Mouse (Mus musculus): Measurements from ENCODE around the gene Mob3c. TPM values are rescaled to one million over a fixed set of nuclear protein-coding genes. Genes with fewer than 3 reads are reported as not detected.

Mob3c gene
- polyA plus RNA-seq, 2 experiments = 5.0 to 5.6 TPM

DNA sequence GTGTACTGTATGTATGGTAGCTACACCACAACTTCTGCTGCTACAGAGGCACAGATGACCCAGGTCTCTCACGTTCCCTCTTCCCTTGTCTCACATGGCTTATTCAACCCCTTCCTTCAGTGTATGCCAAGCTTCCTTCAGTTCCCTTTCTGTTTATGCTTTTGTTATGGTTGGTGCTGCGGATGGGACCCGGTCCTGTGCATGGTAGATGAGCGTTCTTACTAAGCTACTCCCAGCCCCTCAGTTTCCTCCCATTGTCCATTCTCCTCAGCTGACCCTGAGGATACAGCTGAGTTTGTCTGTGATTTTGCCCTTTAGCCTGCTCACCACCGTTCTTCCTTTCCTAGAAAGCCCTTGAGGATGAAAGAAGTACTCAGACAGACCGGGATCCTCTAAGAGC lies 23.7 kb downstream of the Mob3c start:
- H3K36me3 ChIP-seq (replicated peaks; ENCODE audit: control insufficient read depth, insufficient read depth, low read depth) = peaks cover 42% of the 10 kb centered on the region
- DNase-seq (ENCODE audit: low read depth in 3 of 3, low spot score in 3 of 3) = no peak
- H3K4me3 ChIP-seq (ENCODE audit: insufficient read depth in 1 of 2, low read depth in 2 of 2, low read length in 2 of 2) = no peak overlapping the region
- no peak overlapping the region for H3K9ac ChIP-seq (replicated peaks)
- no peaks in the 10 kb centered on the region for H3K9me3 ChIP-seq (ENCODE audit: control insufficient read depth, low read length)
- H3K27ac ChIP-seq = peak overlapping the region; percentile 12; the same call in 1 of the 2 replicates
- TF ChIP-seq CTCF (IDR thresholded peaks at IDR 0.05; ENCODE audit: low read depth) (no peak), EP300 (IDR thresholded peaks at IDR 0.05; ENCODE audit: low read depth) (no peak)
- 87% methylated on average over 6 of the region's 6 CpGs for WGBS (ENCODE audit: insufficient replicate concordance)
- peaks cover 64 to 76% of the 10 kb centered on the region in 2 experiments for H3K4me1 ChIP-seq (replicated peaks; ENCODE audit: control insufficient read depth in 2 of 2, insufficient read depth in 2 of 2, low read length in 1 of 2)
- no peaks in the 10 kb centered on the region for H3K27me3 ChIP-seq (ENCODE audit: control insufficient read depth, insufficient read depth, low read length)
- no peak for ATAC-seq (ENCODE audit: insufficient read depth)
- H3K4me2 ChIP-seq (ENCODE audit: low read depth) = no peak overlapping the region

- no peak overlapping the region for H3K4me3 ChIP-seq (ENCODE audit: insufficient read depth in 1 of 2, low read depth in 2 of 2, low read length in 2 of 2)
- H3K27me3 ChIP-seq (ENCODE audit: control insufficient read depth, insufficient read depth, low read length) = no peaks in the 10 kb centered on the region
- peak; percentile 7; the same call in 1 of the 2 replicates for ATAC-seq (ENCODE audit: insufficient read depth)
- peaks cover 61% of the 10 kb centered on the region for H3K36me3 ChIP-seq (replicated peaks; ENCODE audit: control insufficient read depth, insufficient read depth, low read depth)
- peak overlapping the region; percentile 49 for H3K9ac ChIP-seq (replicated peaks)
- no peak for DNase-seq (ENCODE audit: low read depth in 3 of 3, low spot score in 3 of 3)
- peak overlapping the region; percentile 65 for H3K4me2 ChIP-seq (ENCODE audit: low read depth)
- no peaks in the 10 kb centered on the region for H3K9me3 ChIP-seq (ENCODE audit: control insufficient read depth, low read length)
- WGBS (ENCODE audit: insufficient replicate concordance) = 20% methylated on average over 6 of the region's 6 CpGs
- H3K27ac ChIP-seq = peak overlapping the region; percentile 88
- H3K4me1 ChIP-seq (replicated peaks; ENCODE audit: control insufficient read depth in 2 of 2, insufficient read depth in 2 of 2, low read length in 1 of 2) = peaks cover 46 to 68% of the 10 kb centered on the region in 2 experiments
- no peak; the same call in 1 of the 2 replicates for TF ChIP-seq CTCF (IDR thresholded peaks at IDR 0.05; ENCODE audit: low read depth)
- no peak for TF ChIP-seq EP300 (IDR thresholded peaks at IDR 0.05; ENCODE audit: low read depth)
Measured at GRCm38 (mm10) chr4:115855100-115855499, 27.2 kb downstream of the Mob3c start.

GRCm38 (mm10) chr4:115855609-115856008 lies 27.7 kb downstream of the Mob3c start:
- H3K4me3 ChIP-seq (ENCODE audit: insufficient read depth in 1 of 2, low read depth in 2 of 2, low read length in 2 of 2) = no peak overlapping the region
- H3K9me3 ChIP-seq (ENCODE audit: control insufficient read depth, low read length) = no peaks in the 10 kb centered on the region
- H3K9ac ChIP-seq (replicated peaks) = peak overlapping the region; percentile 49
- H3K27me3 ChIP-seq (ENCODE audit: control insufficient read depth, insufficient read depth, low read length) = no peaks in the 10 kb centered on the region
- H3K36me3 ChIP-seq (replicated peaks; ENCODE audit: control insufficient read depth, insufficient read depth, low read depth) = peaks cover 61% of the 10 kb centered on the region
- ATAC-seq (ENCODE audit: insufficient read depth) (no peak), DNase-seq (ENCODE audit: low read depth in 3 of 3, low spot score in 3 of 3) (no peak)
- WGBS (ENCODE audit: insufficient replicate concordance) = 78% methylated on average over 4 of the region's 4 CpGs
- TF ChIP-seq EP300 (IDR thresholded peaks at IDR 0.05; ENCODE audit: low read depth) (no peak), CTCF (IDR thresholded peaks at IDR 0.05; ENCODE audit: low read depth) (no peak)
- peak overlapping the region; percentile 88 for H3K27ac ChIP-seq
- peaks cover 41 to 62% of the 10 kb centered on the region in 2 experiments for H3K4me1 ChIP-seq (replicated peaks; ENCODE audit: control insufficient read depth in 2 of 2, insufficient read depth in 2 of 2, low read length in 1 of 2)
- peak overlapping the region; percentile 65 for H3K4me2 ChIP-seq (ENCODE audit: low read depth)

- peak; percentile 79 to 83 (median 79) for DNase-seq (ENCODE audit: low read depth in 3 of 3, low spot score in 3 of 3)
- 15% methylated on average over 4 of the region's 4 CpGs for WGBS (ENCODE audit: insufficient replicate concordance)
- Histone ChIP-seq H3K4me1 (replicated peaks; ENCODE audit: control insufficient read depth in 2 of 2, insufficient read depth in 2 of 2, low read length in 1 of 2) (peaks cover 37 to 57% of the 10 kb centered on the region in 2 experiments), H3K9ac (replicated peaks) (peak overlapping the region; percentile 49), H3K36me3 (replicated peaks; ENCODE audit: control insufficient read depth, insufficient read depth, low read depth) (peaks cover 61% of the 10 kb centered on the region), H3K4me3 (ENCODE audit: insufficient read depth in 1 of 2, low read depth in 2 of 2, low read length in 2 of 2) (peak overlapping the region; percentile 14 to 18; a peak in 1 of 4 replicates), H3K27ac (peak overlapping the region; percentile 88), H3K9me3 (ENCODE audit: control insufficient read depth, low read length) (no peaks in the 10 kb centered on the region), H3K27me3 (ENCODE audit: control insufficient read depth, insufficient read depth, low read length) (no peaks in the 10 kb centered on the region), H3K4me2 (ENCODE audit: low read depth) (peak overlapping the region; percentile 65)
- TF ChIP-seq EP300 (IDR thresholded peaks at IDR 0.05; ENCODE audit: low read depth) = peak; percentile 78
- no peak for TF ChIP-seq CTCF (IDR thresholded peaks at IDR 0.05; ENCODE audit: low read depth)
- ATAC-seq (ENCODE audit: insufficient read depth) = peak; percentile 96
Measured at GRCm38 (mm10) chr4:115856282-115856681, 28.4 kb downstream of the Mob3c start.

DNA sequence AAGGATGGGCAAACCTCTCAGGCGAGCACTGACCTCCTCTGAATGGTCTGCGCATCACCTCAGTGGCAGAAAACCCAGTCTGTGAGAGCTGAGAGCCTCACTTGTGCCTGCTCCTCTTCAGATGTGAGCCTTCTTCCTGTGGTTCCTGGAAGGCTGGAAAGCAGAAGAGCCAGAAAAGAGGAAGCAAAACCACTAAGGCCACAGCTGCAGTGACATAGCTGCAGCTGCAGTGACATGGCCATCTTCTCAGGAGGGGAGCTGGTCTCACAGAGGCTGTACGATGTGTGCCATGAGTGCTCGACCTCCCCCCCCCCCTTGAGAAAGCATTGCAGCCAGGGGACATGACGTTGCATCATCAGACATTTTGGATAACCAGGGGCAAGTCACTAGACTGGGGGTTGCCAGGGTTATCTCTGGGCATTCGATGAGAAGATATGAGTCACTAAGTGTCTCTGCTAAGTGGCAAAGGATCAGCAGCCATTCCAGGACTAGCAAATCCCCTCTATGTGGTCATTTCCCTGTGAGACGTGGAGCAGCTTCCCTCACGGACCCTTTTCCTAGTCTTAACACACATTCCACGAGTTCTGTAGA lies 29.5 kb downstream of the Mob3c start:
- ATAC-seq (ENCODE audit: insufficient read depth) = no peak
- peaks cover 61% of the 10 kb centered on the region for H3K36me3 ChIP-seq (replicated peaks; ENCODE audit: control insufficient read depth, insufficient read depth, low read depth)
- H3K27me3 ChIP-seq (ENCODE audit: control insufficient read depth, insufficient read depth, low read length) = no peaks in the 10 kb centered on the region
- H3K4me1 ChIP-seq (replicated peaks; ENCODE audit: control insufficient read depth in 2 of 2, insufficient read depth in 2 of 2, low read length in 1 of 2) = peaks cover 37 to 55% of the 10 kb centered on the region in 2 experiments
- TF ChIP-seq CTCF (IDR thresholded peaks at IDR 0.05; ENCODE audit: low read depth) (no peak), EP300 (IDR thresholded peaks at IDR 0.05; ENCODE audit: low read depth) (no peak)
- peak overlapping the region; percentile 65 for H3K4me2 ChIP-seq (ENCODE audit: low read depth)
- no peak overlapping the region for H3K4me3 ChIP-seq (ENCODE audit: insufficient read depth in 1 of 2, low read depth in 2 of 2, low read length in 2 of 2)
- peak overlapping the region; percentile 28 for H3K9ac ChIP-seq (replicated peaks)
- no peak for DNase-seq (ENCODE audit: low read depth in 3 of 3, low spot score in 3 of 3)
- H3K9me3 ChIP-seq (ENCODE audit: control insufficient read depth, low read length) = no peaks in the 10 kb centered on the region
- peak overlapping the region; percentile 88 for H3K27ac ChIP-seq
- 58% methylated on average over 9 of the region's 9 CpGs for WGBS (ENCODE audit: insufficient replicate concordance)
